Mouse (Mus musculus) kidney, postnatal 10 days (tissue): Measurements from ENCODE around the gene Rasgef1b.

ENCODE experiments used
- DNase-seq: peaks from one replicate; pipeline ENCODE4 v3.0.0; 2021; ENCODE audit warnings: mixed read lengths

Rasgef1b gene

DNA sequence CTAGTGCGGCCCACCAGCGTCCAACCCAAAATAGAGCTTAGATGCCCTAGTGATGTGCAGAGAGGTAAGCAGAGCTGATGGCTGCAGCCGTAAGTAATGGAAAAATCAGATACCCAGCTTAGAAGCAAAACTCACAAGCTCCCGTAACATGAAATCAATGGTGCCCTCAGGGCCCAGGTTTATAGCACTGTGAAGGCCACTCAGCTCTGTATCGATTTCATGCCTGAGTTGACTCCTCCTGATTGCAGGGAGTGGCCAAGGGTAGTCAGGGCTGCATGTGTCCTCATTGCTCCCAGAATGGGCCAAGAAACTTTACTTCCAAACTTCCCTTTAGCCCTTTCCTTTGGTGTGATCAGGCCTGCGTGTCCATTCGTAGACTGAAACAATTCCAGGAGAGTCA lies 545.2 kb downstream of the Rasgef1b start:
- DNase-seq = no peak

DNA sequence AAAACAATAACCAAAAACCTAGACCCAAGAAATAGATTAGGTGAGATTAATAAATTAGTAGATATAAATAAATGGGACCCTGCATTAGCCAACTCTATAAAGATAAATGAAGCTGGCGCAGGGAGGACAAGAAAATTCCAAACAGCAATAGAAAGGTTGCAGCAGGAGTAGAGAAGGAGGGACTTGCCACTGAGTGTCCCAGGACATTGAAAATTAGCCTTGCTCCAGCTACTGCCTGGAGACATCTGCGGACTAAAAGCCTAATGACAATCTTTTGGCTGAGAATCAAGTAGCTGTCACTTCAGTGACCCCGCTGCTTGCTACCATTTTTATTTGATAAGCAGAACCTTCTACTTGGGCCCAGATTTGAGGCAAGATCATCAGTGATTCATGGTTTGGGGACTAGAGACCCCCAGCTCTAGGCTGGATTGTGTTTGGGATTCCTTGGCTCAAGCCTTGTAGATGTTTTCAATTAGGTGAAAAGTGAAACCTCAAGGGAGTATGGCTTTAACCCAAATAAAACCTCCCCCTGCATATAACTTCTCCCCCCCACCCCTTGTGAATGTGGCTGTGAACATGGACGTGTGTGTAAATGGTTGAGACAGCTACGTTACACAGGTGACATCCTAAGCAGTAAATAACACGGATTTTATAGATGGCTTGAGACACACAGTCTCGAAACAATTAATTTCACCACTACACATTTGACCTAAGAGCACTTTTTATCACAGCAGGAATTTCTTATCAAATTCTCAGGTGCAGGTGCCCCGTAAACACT lies 554.1 kb downstream of the Rasgef1b start:
- DNase-seq = no peak

DNA sequence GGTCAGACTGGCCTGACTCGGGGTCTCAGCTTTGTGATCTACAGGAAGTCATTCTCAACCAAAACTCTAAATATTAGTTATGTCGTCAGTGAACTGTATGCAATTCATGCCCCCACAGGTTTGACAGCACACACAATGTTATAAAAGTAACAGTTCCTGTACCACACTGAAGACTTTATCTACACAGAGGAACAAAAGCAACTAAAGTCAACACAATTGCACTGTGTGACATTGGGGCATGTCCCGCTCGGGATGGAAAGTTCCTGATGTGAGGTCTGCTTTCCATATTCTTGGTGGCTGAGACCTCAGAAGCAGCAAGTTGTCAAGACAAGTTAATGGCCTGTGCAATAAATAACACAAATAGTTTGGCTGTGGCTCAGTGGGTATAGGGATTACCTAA lies 559.0 kb downstream of the Rasgef1b start:
- no peak for DNase-seq

GRCm38 (mm10) chr5:99167767-99168166 lies 561.1 kb downstream of the Rasgef1b start:
- DNase-seq = no peak
